Mouse (Mus musculus) G1E (cell line): ENCODE measurements around the gene Phlpp1. TPM values are rescaled to one million over a fixed set of nuclear protein-coding genes. Genes with fewer than 3 reads are reported as not detected.

Experiments
- ATAC-seq: 2 replicates; pipeline ENCODE4 v1.8.0; 2016; ENCODE audit warnings: mild to moderate bottlenecking; ENCODE audit not compliant: insufficient number of reproducible peaks, poor library complexity, low FRiP score, severe bottlenecking; ENCODE audit errors: extremely low read depth
- DNase-seq: peaks from one replicate; pipeline ENCODE4 v3.0.0; 2012; ENCODE audit warnings: low spot score
- H3K27me3 ChIP-seq: 2 replicates; pipeline ENCODE4 v1.6.1; 2012; ENCODE audit warnings: mild to moderate bottlenecking, low read length, inconsistent platforms; ENCODE audit not compliant: insufficient read depth
- H3K36me3 ChIP-seq: replicated peaks from 2 replicates; pipeline ENCODE3; 2012; ENCODE audit warnings: mild to moderate bottlenecking, inconsistent platforms
- H3K4me1 ChIP-seq: 2 replicates; pipeline ENCODE4 v1.6.1; 2012; ENCODE audit warnings: low read depth, low read length, inconsistent platforms, mixed read lengths; ENCODE audit not compliant: insufficient read depth
- H3K4me3 ChIP-seq: 2 replicates; pipeline ENCODE4 v1.5.1; 2012; ENCODE audit warnings: low read depth, mild to moderate bottlenecking, inconsistent platforms, low read length, moderate library complexity, mixed read lengths
- H3K9me3 ChIP-seq: replicated peaks from 2 replicates; pipeline ENCODE4 v1.6.1; 2012; ENCODE audit warnings: inconsistent platforms
- CTCF ChIP-seq: IDR thresholded peaks from 2 replicates; pipeline ENCODE4 v1.5.1; 2012; ENCODE audit warnings: low read depth, low read length, inconsistent platforms, mixed read lengths
- GATA1 ChIP-seq: IDR thresholded peaks from 2 replicates; pipeline ENCODE4 v1.6.1; 2012; ENCODE audit warnings: borderline replicate concordance, low read length, inconsistent platforms, mixed read lengths
- GATA2 ChIP-seq: IDR thresholded peaks from 2 replicates; pipeline ENCODE4 v1.6.1; 2012; ENCODE audit warnings: low read depth, low read length, inconsistent platforms, borderline replicate concordance
- POLR2AphosphoS5 ChIP-seq: IDR thresholded peaks from 2 replicates; pipeline ENCODE4 v1.6.1; 2012; ENCODE audit warnings: low read depth, low read length, inconsistent platforms; ENCODE audit not compliant: insufficient replicate concordance
- TAL1 ChIP-seq: conservative IDR thresholded peaks from 2 replicates; pipeline ENCODE4 v1.6.1; 2012; ENCODE audit warnings: low read depth, low read length, inconsistent platforms, mixed read lengths
- polyA plus RNA-seq: library from polyadenylated mRNA; stranded (reverse); fragments of >175 nt; gene quantifications from 2 replicates; pipeline ENCODE4 v1.2.3, GENCODE M21; 2012
- total RNA-seq, 2 experiments: library from RNA; stranded (forward) in 1 of 2; stranded (reverse) in 1 of 2; fragments of 200-1000 nt in 1 of 2; fragments of >200 nt in 1 of 2; fragmentation: Nextera tagmentation in 1 of 2; gene quantifications; 2 replicates each; pipeline ENCODE4 v1.2.3; 2014 to 2017

The Phlpp1 gene
- total and polyA plus RNA-seq, 3 experiments: 6.6 to 25.3 (median 9.2) TPM

GRCm38 (mm10) chr1:106279404-106280123, 108.0 kb downstream of the Phlpp1 start:
- ATAC-seq (no peak), DNase-seq (no peak)
- Histone ChIP-seq H3K4me1 (no peaks in the 10 kb centered on the region), H3K9me3 (no peaks in the 10 kb centered on the region), H3K27me3 (no peaks in the 10 kb centered on the region), H3K36me3 (peaks cover 5% of the 10 kb centered on the region), H3K4me3 (no peak overlapping the region)
- TF ChIP-seq CTCF (no peak), GATA1 (no peak), TAL1 (no peak), GATA2 (no peak), POLR2AphosphoS5 (no peak)

GRCm38 (mm10) chr1:106280171-106280913, 108.8 kb downstream of the Phlpp1 start:
- no peaks in the 10 kb centered on the region for H3K4me1 ChIP-seq
- 0 out of 2 replicates have a peak, but pooled peaks have one; percentile 2 for ATAC-seq

GRCm38 (mm10) chr1:106286815-106287214, 115.3 kb downstream of the Phlpp1 start:
- DNase-seq (no peak), ATAC-seq (no peak)
- Histone ChIP-seq H3K4me3 (no peak overlapping the region), H3K9me3 (no peaks in the 10 kb centered on the region), H3K27me3 (no peaks in the 10 kb centered on the region), H3K4me1 (no peaks in the 10 kb centered on the region), H3K36me3 (peaks cover 11% of the 10 kb centered on the region)
- TF ChIP-seq POLR2AphosphoS5: no peak
- no peak for TF ChIP-seq TAL1
- TF ChIP-seq GATA1: no peak
- TF ChIP-seq GATA2: no peak
- TF ChIP-seq CTCF: no peak

More at GRCm38 (mm10) chr1:106280171-106280913, 108.8 kb downstream of the Phlpp1 start:
- no peak for TF ChIP-seq CTCF
- no peak for TF ChIP-seq GATA1
- TF ChIP-seq TAL1: no peak
- TF ChIP-seq POLR2AphosphoS5: no peak
- TF ChIP-seq GATA2: no peak
- no peak for DNase-seq
- Histone ChIP-seq H3K4me3 (no peak overlapping the region), H3K27me3 (no peaks in the 10 kb centered on the region), H3K36me3 (peaks cover 5% of the 10 kb centered on the region), H3K9me3 (no peaks in the 10 kb centered on the region)

GRCm38 (mm10) chr1:106289065-106289464, 117.5 kb downstream of the Phlpp1 start:
- DNase-seq (no peak), ATAC-seq (no peak)
- Histone ChIP-seq H3K27me3 (no peaks in the 10 kb centered on the region), H3K9me3 (no peaks in the 10 kb centered on the region), H3K36me3 (peaks cover 11% of the 10 kb centered on the region), H3K4me3 (no peak overlapping the region), H3K4me1 (no peaks in the 10 kb centered on the region)
- TF ChIP-seq POLR2AphosphoS5 (no peak), GATA1 (no peak), GATA2 (no peak), CTCF (no peak), TAL1 (no peak)

GRCm38 (mm10) chr1:106289580-106289979, 118.0 kb downstream of the Phlpp1 start:
- ATAC-seq (no peak), DNase-seq (no peak)
- peaks cover 11% of the 10 kb centered on the region for H3K36me3 ChIP-seq
- H3K27me3 ChIP-seq: no peaks in the 10 kb centered on the region
- no peak for TF ChIP-seq POLR2AphosphoS5
- no peak for TF ChIP-seq GATA1
- TF ChIP-seq GATA2: no peak
- no peak for TF ChIP-seq CTCF
- no peak for TF ChIP-seq TAL1
- no peaks in the 10 kb centered on the region for H3K4me1 ChIP-seq
- H3K4me3 ChIP-seq: no peak overlapping the region
- no peaks in the 10 kb centered on the region for H3K9me3 ChIP-seq

GRCm38 (mm10) chr1:106309394-106310039, 138.0 kb downstream of the Phlpp1 start:
- Histone ChIP-seq H3K4me1 (no peaks in the 10 kb centered on the region), H3K36me3 (peaks cover 3% of the 10 kb centered on the region), H3K9me3 (no peaks in the 10 kb centered on the region), H3K27me3 (no peaks in the 10 kb centered on the region), H3K4me3 (no peak overlapping the region)
- no peak for DNase-seq
- ATAC-seq: no peak
- TF ChIP-seq GATA1: no peak
- no peak for TF ChIP-seq CTCF
- no peak for TF ChIP-seq POLR2AphosphoS5
- no peak for TF ChIP-seq GATA2
- no peak for TF ChIP-seq TAL1
